Mouse (Mus musculus) midbrain, embryonic 15.5 days (tissue): ENCODE results near the gene Adamts18. TPM values are rescaled to one million over a fixed set of nuclear protein-coding genes. Genes with fewer than 3 reads are reported as not detected.

Source experiments
- ATAC-seq: fragments of 200-750 bp; cut with Nextera tagmentation; replicated peaks from 2 replicates; pipeline ENCODE4 v1.8.0; 2017; ENCODE audit warnings: moderate TSS enrichment
- H3K27ac ChIP-seq: fragments of 300-500 bp; sonication (generic); 2 replicates; pipeline ENCODE4 v1.5.1; 2015; ENCODE audit warnings: mild to moderate bottlenecking, inconsistent platforms
- H3K27me3 ChIP-seq: fragments of 300-500 bp; sonication (generic); replicated peaks from 2 replicates; pipeline ENCODE4 v1.6.1; 2015; ENCODE audit warnings: inconsistent platforms
- H3K36me3 ChIP-seq: fragments of 300-500 bp; sonication (generic); replicated peaks from 2 replicates; pipeline ENCODE4 v1.6.1; 2015; ENCODE audit warnings: inconsistent platforms
- H3K4me1 ChIP-seq: fragments of 300-500 bp; sonication (generic); 2 replicates; pipeline ENCODE4 v1.6.1; 2015; ENCODE audit warnings: inconsistent platforms
- H3K4me2 ChIP-seq: fragments of 300-500 bp; sonication (generic); 2 replicates; pipeline ENCODE4 v1.6.1; 2015; ENCODE audit warnings: inconsistent platforms, mild to moderate bottlenecking, moderate library complexity
- H3K4me3 ChIP-seq: fragments of 300-500 bp; sonication (generic); 2 replicates; pipeline ENCODE4 v1.5.1; 2015; ENCODE audit warnings: mild to moderate bottlenecking, inconsistent platforms
- H3K9ac ChIP-seq: fragments of 300-500 bp; sonication (generic); 2 replicates; pipeline ENCODE4 v1.6.1; 2015; ENCODE audit warnings: mild to moderate bottlenecking, inconsistent platforms
- H3K9me3 ChIP-seq: fragments of 300-500 bp; sonication (generic); 2 replicates; pipeline ENCODE4 v1.6.1; 2016; ENCODE audit warnings: inconsistent platforms
- WGBS: fragments of 180-500 bp; shearing (Covaris S2); methylation state at CpG from one replicate; pipeline ENCODE4 v1.1.7; 2015; ENCODE audit warnings: mixed read lengths; 5-methylcytosine and 5-hydroxymethylcytosine counted together
- polyA plus RNA-seq: library from polyadenylated mRNA; unstranded; fragments of >200 nt; fragmentation: Nextera tagmentation; extraction: Ambion mirVana; gene quantifications from 2 replicates; pipeline ENCODE4 v1.2.1, GENCODE M21; 2015

Gene Adamts18
- polyA plus RNA-seq, 1 experiment from 2014 or later = 3.2 TPM

DNA sequence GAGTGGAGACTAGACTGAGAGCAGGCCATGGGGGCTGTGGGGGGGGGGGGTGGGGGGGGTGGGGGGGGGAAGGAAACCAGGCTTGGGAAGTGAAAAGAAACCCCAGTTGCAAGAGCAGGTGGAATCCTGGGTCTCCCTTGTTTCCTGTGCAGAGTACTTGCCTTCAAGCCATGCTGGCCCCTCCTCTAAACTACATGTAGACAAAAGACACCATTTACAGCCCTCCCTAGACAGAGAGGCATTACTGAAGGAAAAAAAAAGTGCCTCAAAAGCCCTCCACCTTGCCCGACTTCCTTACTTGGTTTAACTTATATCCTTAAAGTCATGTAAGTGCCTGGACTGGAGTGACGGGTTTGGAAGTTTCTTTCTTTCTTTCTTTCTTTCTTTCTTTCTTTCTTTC, 67.0 kb downstream of the Adamts18 start:
- Histone ChIP-seq H3K4me3 (no peak overlapping the region), H3K27ac (no peak overlapping the region), H3K27me3 (no peaks in the 10 kb centered on the region), H3K4me1 (no peaks in the 10 kb centered on the region), H3K9me3 (no peaks in the 10 kb centered on the region), H3K9ac (no peak overlapping the region), H3K36me3 (no peaks in the 10 kb centered on the region), H3K4me2 (no peak overlapping the region)
- 50% methylated on average over 2 of the region's 2 CpGs for WGBS
- ATAC-seq = no peak

DNA sequence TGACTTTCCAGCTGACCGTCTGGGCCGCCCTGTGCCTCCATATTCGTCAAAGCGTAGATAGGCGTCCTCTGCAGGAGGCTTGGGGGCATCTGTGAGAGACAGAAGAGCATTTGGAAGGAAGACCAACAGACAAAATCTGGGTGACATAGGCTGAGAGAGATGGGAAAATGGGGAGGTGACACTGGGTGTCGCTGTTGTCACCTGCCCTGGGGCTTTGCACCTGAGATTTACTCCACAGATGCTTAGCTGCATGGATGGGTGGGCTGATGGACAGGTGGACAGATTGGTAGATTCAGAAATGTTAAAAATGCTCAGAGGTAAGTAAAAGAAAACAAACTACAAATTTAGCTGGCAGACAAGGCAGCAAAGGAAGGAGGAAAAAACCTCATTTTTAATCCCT, 73.2 kb downstream of the Adamts18 start:
- H3K4me3 ChIP-seq = no peak overlapping the region
- H3K27me3 ChIP-seq = no peaks in the 10 kb centered on the region
- H3K9ac ChIP-seq = no peak overlapping the region
- H3K9me3 ChIP-seq = no peaks in the 10 kb centered on the region
- H3K36me3 ChIP-seq = no peaks in the 10 kb centered on the region
- H3K4me2 ChIP-seq = no peak overlapping the region
- no peaks in the 10 kb centered on the region for H3K4me1 ChIP-seq
- 78% methylated on average over 6 of the region's 6 CpGs for WGBS
- no peak for ATAC-seq
- H3K27ac ChIP-seq = no peak overlapping the region

- H3K9ac ChIP-seq = no peak overlapping the region
- no peaks in the 10 kb centered on the region for H3K9me3 ChIP-seq
- no peak overlapping the region for H3K4me2 ChIP-seq
- H3K4me1 ChIP-seq = no peaks in the 10 kb centered on the region
- 40% methylated on average over 8 of the region's 8 CpGs for WGBS
- no peak for ATAC-seq
- H3K27ac ChIP-seq = no peak overlapping the region
- H3K36me3 ChIP-seq = no peaks in the 10 kb centered on the region
- H3K4me3 ChIP-seq = no peak overlapping the region
- no peaks in the 10 kb centered on the region for H3K27me3 ChIP-seq
Observed at GRCm38 (mm10) chr8:113768861-113769410, 79.6 kb downstream of the Adamts18 start.

DNA sequence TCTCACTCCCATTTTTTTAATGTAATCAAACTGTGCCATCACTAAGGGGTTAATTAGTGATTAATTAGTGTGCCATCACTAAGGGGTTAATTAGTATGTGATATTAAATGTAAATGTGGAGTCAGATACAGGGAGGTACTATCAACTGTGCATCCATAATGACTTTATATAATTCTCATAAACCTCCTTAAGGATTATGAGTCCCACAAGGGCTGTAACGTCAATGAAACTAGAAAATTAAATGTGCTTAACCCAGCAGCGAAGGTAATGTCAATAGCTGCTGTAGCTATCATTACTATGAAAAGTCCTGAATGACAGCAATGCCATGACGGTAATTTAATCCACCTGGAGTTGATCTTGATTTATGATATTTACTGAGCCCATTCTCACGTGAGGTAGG, 83.4 kb downstream of the Adamts18 start:
- 69% methylated on average over 4 of the region's 4 CpGs for WGBS
- Histone ChIP-seq H3K4me2 (no peak overlapping the region), H3K4me3 (no peak overlapping the region), H3K4me1 (peaks cover 5% of the 10 kb centered on the region; the same call in 1 of the 2 replicates), H3K27ac (no peak overlapping the region), H3K9ac (no peak overlapping the region), H3K9me3 (no peaks in the 10 kb centered on the region), H3K36me3 (no peaks in the 10 kb centered on the region), H3K27me3 (no peaks in the 10 kb centered on the region)
- ATAC-seq = no peak

DNA sequence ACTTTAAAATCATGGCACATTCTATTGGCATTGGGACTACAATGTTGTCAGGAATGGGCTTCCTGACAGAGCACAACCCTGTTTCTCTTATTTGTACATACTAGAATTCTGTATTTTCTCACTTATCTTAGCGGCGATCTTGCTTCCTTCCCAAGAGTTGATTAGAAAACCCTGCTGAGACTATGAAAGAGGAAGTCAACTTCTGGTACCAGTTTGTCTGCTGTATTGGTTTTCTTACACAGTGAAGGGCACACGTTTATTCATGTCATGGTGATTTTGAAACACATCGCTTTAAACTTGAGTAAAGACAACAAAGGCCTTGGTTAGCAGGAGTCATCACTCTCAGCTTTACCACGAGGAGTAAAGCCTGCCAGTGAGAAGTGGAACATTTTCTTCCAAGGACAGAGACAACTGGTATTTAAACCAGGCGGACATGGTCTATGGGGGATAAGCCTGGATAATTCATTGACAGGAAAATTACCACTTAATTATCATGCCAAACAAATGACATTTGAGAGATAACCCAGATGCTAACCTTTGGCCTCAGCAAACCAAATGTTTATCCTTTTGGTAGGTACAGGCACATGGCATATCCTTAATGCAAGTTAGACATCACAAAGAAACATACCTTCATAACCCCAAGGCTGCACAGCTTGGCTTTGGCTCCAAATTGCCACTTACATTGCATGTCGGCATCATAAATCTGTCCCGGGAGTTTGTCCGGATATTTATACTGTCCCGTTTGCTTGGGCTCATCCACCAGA, 84.8 kb downstream of the Adamts18 start:
- no peak for ATAC-seq
- Histone ChIP-seq H3K36me3 (no peaks in the 10 kb centered on the region), H3K4me2 (no peak overlapping the region), H3K9ac (no peak overlapping the region), H3K4me1 (peaks cover 5% of the 10 kb centered on the region; the same call in 1 of the 2 replicates), H3K4me3 (no peak overlapping the region), H3K27ac (no peak overlapping the region), H3K27me3 (no peaks in the 10 kb centered on the region), H3K9me3 (no peaks in the 10 kb centered on the region)
- WGBS = 77% methylated on average over 10 of the region's 10 CpGs

GRCm38 (mm10) chr8:113762101-113762500, 86.4 kb downstream of the Adamts18 start:
- Histone ChIP-seq H3K4me2 (no peak overlapping the region), H3K9me3 (no peaks in the 10 kb centered on the region), H3K27me3 (no peaks in the 10 kb centered on the region), H3K4me1 (peaks cover 5% of the 10 kb centered on the region; the same call in 1 of the 2 replicates), H3K27ac (no peak overlapping the region), H3K36me3 (no peaks in the 10 kb centered on the region), H3K9ac (no peak overlapping the region), H3K4me3 (no peak overlapping the region)
- whole genome bisulfite sequencing = 85% methylated on average over 6 of the region's 6 CpGs
- ATAC-seq = no peak

GRCm38 (mm10) chr8:113755866-113756265, 92.7 kb downstream of the Adamts18 start:
- Histone ChIP-seq H3K4me2 (no peak overlapping the region), H3K9me3 (no peaks in the 10 kb centered on the region), H3K36me3 (no peaks in the 10 kb centered on the region), H3K27me3 (no peaks in the 10 kb centered on the region), H3K4me3 (no peak overlapping the region), H3K27ac (no peak overlapping the region), H3K9ac (no peak overlapping the region), H3K4me1 (no peaks in the 10 kb centered on the region)
- WGBS = 57% methylated on average over 5 of the region's 5 CpGs
- ATAC-seq = no peak

DNA sequence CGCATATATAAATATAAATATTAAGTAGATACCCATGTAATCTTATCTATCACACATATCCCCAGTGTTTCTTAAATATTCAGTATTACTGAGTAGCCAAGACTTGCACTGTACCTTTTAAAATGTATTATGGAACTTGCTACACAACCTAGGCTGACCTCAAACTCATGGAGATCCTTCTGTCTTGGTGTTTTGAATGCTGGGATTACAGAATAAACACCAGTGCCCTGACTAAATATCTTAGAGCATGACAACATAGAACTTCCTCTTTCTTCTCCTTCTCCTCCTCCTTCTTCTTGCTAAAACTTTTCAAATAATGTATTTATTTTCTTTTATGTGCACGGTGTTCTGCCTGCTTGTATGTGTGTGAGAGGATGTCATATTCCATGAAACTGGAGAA, 95.4 kb downstream of the Adamts18 start:
- Histone ChIP-seq H3K36me3 (no peaks in the 10 kb centered on the region), H3K27me3 (no peaks in the 10 kb centered on the region), H3K9me3 (no peaks in the 10 kb centered on the region), H3K4me3 (no peak overlapping the region), H3K27ac (no peak overlapping the region), H3K4me1 (no peaks in the 10 kb centered on the region), H3K9ac (no peak overlapping the region), H3K4me2 (no peak overlapping the region)
- WGBS = 89% methylated on average over 2 of the region's 2 CpGs
- ATAC-seq = no peak

DNA sequence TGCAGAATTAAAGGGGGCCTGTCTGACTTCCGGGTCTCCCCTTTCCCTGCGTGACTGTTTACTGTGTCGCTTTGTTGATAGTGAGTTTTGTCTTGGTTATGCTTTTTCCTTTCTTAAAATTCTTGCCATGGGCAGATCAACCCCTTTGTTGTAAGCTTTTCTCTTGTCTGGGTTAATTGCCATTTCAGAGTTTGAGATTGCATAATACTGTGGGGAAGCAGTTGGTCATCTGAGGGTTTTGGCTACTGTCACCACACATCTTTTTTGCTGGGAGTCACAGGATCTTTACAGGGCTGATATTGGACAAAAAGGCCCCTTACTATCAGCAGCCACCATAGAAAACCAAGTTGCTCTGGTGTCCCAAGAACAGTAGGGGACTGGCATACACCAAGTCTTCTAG, 96.2 kb downstream of the Adamts18 start:
- Histone ChIP-seq H3K4me1 (no peaks in the 10 kb centered on the region), H3K4me3 (no peak overlapping the region), H3K4me2 (no peak overlapping the region), H3K27me3 (no peaks in the 10 kb centered on the region), H3K36me3 (no peaks in the 10 kb centered on the region), H3K9me3 (no peaks in the 10 kb centered on the region), H3K27ac (no peak overlapping the region), H3K9ac (no peak overlapping the region)
- WGBS = 76% methylated on average over 3 of the region's 3 CpGs
- no peak for ATAC-seq

DNA sequence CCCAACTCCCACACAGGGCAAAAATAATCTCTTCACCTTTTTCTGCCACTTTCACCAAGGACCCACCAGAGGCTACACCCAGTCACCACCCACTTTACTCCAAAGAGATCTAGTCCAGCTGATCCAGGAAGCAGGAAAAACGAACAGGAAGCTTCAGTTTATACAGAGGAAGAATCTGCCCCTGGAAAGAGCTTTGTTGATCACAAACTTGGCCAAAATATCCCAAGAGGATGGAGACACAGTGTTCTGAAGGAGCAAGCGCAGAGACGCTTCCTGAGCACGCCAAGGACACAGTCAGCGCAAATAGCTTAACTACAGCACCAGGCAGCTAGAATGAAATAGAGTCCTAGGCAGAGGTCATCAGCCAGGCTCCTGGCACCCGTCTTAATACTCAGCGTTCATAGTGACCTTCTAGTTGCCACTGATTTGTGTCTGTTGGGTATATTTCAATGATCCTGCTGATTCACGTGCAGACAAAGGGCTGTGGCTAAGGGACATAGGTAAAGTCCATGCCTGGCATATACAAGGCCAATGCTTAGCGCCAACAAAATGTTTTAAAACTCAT, 113.0 kb downstream of the Adamts18 start:
- H3K4me1 ChIP-seq = no peaks in the 10 kb centered on the region
- no peaks in the 10 kb centered on the region for H3K36me3 ChIP-seq
- no peaks in the 10 kb centered on the region for H3K27me3 ChIP-seq
- H3K9ac ChIP-seq = no peak overlapping the region
- ATAC-seq = no peak
- H3K27ac ChIP-seq = no peak overlapping the region
- H3K9me3 ChIP-seq = no peaks in the 10 kb centered on the region
- WGBS = 86% methylated on average over 9 of the region's 9 CpGs
- no peak overlapping the region for H3K4me3 ChIP-seq
- no peak overlapping the region for H3K4me2 ChIP-seq

- Histone ChIP-seq H3K9ac (no peak overlapping the region), H3K4me3 (no peak overlapping the region), H3K4me1 (no peaks in the 10 kb centered on the region), H3K4me2 (no peak overlapping the region), H3K36me3 (no peaks in the 10 kb centered on the region), H3K27ac (no peak overlapping the region), H3K9me3 (no peaks in the 10 kb centered on the region), H3K27me3 (no peaks in the 10 kb centered on the region)
- 75% methylated on average over 8 of the region's 8 CpGs for WGBS
- ATAC-seq = no peak
Observed at GRCm38 (mm10) chr8:113725331-113725730, 123.2 kb downstream of the Adamts18 start.

DNA sequence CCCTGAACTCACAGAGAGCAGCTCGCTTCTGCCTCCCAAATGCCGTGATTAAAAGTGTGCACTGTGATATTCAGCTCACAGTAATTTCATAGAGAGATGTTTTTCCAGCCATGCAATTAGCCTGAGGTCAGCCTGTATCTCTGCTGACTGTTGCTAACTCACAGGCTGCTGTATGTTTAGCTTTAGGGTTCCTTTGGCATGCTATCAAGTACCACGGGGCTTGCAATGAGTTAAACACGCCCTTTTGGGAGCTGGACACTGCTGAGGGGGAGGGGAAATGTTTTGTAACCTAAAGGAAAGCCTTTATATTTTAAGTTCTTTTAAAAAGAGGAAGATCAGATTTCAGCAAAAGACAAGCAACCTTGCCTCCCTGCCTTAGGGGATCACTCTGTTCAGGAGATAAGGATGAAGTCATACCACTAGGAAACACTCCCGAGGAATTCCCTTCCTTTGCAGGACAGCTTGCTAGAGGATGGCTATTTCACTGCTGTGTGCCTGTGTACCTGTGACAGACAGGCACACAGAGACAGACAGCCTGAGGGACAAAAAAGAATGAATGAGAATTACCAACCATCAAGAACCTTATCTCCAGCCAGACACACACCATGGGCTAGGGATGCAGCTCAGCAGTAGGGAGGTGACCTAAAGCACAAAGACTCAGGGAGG, 124.5 kb downstream of the Adamts18 start:
- Histone ChIP-seq H3K27me3 (no peaks in the 10 kb centered on the region), H3K4me2 (no peak overlapping the region), H3K27ac (no peak overlapping the region), H3K4me1 (no peaks in the 10 kb centered on the region), H3K9me3 (no peaks in the 10 kb centered on the region), H3K4me3 (no peak overlapping the region), H3K9ac (no peak overlapping the region), H3K36me3 (no peaks in the 10 kb centered on the region)
- no peak for ATAC-seq
- WGBS = 52% methylated on average over 5 of the region's 5 CpGs
